Mouse (Mus musculus): ENCODE results near the gene Rapgef1.

The Rapgef1 gene

DNA sequence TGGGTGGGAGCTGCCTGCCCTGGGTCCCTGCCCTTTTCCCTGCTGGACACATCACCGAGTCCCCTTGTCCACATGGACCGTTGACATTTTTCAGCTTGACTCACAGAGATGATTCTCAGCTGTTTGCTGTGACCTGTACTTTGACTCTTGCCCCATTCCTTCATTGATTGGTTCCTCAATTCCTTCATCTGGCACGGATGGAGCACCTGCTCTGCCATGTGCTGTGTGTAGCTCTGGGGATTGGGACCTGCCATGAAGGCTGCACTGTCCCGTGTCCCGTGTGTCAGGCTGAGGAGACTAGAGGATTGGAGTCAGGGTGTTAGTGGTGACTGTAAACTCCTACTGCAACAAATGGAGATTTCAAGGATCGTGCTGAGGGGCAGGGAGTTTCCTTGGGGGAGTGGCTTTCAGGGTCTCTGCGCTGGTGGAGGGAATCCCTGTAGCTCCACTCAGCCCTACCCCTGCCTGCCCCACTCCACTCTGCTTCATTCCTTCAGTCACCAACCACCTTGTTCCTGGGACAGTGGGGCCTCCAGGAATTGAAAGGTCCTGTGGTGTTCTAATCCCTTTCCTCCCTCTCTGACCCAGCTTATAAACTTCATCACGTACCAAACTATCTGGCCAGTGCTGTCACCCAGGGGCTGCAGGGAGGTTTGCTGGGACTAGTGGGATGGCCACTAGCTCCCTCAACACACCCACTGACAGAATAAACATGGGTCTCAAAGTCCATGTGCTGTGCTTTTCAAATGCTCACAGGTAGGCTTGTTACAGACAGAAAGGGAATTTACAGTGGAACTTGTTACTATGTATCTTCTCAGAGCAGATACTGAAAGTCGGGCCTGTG, 3.9 kb downstream of the Rapgef1 start:
- DNase-seq (ENCODE audit: low read depth, low spot score), result no peak

DNA sequence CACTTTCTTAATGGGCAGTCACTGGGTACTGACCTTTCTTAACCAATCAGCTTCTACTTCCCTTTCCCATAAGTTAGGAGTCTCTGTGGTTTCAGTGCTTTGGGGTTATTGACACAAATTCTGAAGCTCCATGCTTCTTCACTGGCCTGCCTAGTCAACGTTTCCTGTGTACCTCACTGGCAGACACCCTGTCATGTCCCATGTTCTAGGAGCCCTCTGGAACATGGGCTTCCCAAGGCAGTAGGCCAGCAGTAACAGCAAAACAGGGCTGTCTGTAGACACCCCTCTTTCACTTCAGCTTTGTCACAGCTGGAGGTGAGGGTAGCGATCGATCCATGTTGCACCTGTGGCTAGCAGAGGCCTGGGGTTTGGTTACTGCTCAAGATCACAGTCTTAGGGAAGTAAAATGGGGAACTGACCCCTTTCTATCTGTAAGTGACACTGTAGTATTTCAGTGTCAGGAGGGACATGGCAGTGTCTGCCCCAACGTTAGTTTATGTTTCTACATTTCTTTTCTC, 4.6 kb downstream of the Rapgef1 start:
- peak; percentile 66 for DNase-seq (ENCODE audit: low read depth, low spot score)

DNA sequence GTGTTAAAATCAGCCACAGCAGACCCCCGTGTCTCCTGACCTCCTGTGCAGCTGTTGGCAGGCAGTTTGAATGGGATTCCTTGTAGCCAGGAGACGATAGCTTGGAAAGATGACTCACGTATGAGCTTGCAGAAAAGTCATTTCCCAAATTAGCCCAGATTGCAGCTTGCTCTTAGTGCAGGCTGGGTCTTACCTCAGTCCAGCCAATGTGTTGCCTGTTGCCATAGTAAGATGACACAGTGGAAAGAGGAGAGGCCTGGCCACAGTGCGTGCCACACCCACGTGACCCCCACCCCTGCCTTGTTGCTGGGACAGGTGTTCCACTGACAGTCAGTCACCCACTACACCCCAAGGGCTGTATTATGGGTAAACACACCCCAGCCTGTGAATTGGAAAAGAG, 5.2 kb downstream of the Rapgef1 start:
- peak; percentile 87 for DNase-seq (ENCODE audit: low read depth, low spot score)

DNA sequence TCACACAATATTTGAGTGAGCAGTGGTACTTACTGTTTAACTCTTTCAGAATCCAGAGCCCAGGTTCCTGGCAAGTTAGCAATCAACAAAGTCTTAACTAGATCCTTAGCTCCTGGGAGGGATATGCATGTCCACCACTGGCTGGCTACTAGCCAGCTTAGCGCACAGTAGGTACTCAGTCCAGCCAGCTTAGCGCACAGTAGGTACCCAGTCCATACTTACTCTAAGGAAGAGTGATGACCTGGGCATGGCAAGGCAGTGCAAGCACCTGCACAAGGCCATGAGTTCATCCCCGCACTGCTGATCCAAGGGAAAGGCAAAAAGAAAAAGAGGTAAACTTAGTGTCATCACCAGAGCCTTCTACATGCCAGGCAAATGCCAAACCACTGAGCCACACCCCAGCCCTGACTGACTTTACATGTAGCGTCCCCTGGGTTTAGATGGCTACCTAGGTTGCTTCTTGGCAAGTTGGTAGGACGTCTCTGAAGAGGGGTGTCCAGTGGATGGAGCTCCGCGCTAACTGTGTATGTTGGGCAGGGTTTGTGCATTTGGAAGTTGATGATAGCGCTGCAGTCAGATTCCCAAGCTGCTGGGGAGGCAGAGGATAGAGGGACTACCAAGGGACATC, 6.2 kb downstream of the Rapgef1 start:
- no peak for DNase-seq (ENCODE audit: low read depth, low spot score)

DNA sequence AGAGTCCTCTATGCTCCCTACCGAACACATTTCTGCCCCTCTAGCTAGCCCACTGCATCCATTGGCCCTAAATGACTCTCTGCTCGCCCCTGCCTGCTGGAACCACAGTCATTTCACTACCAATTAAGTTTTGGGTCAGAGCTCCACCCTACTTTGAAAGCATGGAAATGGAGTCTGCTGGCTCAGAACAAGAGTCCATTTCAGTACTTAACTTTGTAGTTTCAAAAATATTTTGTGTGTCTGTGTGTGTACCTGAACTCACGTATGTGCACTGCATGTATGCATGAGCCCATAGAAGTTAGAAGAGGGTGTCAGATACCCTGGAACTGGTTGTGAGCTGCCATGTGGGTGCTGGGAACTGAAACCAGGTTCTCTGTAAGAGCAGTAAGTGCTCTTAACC, 7.8 kb downstream of the Rapgef1 start:
- DNase-seq (ENCODE audit: low read depth, low spot score), result no peak

DNA sequence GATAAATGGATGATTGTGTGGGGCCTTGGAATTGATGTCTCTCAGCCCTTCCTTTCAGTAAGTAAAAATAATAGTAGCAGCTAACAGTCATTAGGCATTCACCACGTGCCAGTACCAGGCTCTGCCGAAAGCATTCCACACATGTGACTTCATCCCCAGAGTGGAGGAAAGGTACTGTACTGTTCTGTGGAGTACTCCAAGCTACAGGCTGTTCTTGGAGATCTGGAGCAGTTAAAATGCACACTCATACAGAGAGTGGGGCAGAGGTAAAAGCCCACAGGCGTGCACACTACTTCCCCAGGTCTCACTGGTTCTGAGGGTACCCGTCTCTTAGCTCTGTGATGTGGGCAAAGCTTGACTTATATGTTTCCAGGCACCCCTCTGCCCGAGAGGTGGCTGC, 8.7 kb downstream of the Rapgef1 start:
- peak; percentile 44 for DNase-seq (ENCODE audit: low read depth, low spot score)

DNA sequence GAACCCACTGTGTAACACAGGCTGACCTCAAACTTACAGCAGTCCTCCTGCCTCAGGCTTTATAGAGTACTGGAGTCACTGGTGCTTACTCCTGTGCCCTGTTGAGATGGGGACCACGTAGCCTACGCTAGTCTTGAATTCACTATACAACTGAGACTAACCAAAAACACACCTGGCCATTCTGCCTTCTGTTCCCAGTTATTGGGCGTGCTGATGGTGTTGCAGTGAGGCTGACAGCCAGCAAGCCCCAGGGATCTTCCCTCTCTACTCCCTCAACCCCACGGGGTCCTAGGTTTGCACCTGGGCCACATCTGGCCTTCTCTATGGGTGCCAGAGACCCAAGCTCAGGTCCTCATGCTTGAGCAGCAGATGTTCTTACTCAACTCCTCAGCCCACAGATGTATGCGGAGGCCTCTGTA, 9.3 kb downstream of the Rapgef1 start:
- no peak for DNase-seq (ENCODE audit: low read depth, low spot score)

DNA sequence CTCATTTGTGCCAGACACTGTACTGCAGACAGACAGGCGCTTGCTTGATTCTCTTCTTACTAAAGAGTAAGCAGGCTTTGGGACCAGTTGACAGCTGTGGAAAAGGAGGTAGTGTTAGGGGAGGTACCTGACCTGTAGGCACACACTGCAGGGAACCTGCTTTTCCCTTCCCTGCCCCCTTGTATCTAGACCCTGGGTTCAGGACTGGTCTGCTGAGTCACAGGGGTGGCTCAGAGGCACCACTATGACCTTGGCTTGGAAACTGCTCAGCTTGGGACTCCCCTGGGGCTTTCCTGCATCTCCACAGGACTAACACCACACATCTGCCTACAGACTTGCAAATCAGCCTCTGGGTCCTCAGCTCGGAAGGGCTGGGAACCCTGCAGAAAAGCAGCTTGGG, 9.8 kb downstream of the Rapgef1 start:
- DNase-seq (ENCODE audit: low read depth, low spot score), result peak; percentile 71

DNA sequence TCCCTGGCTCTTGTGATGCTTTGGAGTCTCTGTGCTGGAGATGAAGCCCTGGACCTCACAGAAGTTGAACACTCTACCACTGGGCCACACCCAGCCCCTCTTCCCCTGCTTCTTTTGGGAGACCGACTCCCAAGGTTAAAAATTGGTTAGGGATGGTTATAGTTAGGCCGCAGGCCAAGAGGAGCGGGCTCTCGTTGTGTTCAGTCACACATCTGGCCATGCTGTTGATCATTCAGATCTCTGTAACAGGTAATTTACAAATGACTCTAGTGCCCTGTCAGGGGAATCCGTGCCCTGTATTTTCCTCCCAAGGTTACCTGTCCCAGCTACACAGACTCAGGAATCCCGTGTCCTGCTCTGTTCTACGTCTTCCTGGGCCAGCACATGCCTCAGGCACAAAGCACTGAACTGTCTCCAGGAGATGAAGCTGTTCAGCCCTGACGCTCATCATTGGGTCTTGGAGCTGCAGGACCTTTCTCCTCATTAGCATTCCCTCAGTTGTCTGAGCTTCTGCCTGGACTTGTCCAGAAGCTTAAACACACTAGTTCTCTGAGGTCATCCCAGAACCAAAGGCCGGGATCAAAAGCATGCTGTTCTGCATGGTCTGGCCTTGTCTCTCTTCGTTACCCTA, 10.7 kb downstream of the Rapgef1 start:
- no peak for DNase-seq (ENCODE audit: low read depth, low spot score)

DNA sequence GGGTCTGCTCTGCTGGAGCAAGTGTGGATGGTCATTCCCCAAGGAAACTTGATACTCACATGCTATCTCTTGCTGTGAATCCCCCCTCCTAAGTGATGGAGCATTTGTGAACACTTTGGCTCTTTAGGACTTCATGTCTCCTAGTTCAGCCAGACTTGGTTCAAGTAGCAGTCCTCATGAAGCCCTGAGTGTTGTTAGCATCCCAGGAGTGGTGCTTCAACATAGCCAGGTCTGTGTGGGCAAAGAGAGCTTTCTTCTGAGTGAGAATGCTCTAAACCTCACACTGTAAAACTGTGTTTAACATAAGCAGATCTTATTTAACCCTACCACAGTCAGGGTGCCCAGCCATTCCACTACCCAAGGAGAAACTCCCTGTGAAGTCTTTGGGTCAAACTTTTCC, 11.5 kb downstream of the Rapgef1 start:
- no peak for DNase-seq (ENCODE audit: low read depth, low spot score)

DNA sequence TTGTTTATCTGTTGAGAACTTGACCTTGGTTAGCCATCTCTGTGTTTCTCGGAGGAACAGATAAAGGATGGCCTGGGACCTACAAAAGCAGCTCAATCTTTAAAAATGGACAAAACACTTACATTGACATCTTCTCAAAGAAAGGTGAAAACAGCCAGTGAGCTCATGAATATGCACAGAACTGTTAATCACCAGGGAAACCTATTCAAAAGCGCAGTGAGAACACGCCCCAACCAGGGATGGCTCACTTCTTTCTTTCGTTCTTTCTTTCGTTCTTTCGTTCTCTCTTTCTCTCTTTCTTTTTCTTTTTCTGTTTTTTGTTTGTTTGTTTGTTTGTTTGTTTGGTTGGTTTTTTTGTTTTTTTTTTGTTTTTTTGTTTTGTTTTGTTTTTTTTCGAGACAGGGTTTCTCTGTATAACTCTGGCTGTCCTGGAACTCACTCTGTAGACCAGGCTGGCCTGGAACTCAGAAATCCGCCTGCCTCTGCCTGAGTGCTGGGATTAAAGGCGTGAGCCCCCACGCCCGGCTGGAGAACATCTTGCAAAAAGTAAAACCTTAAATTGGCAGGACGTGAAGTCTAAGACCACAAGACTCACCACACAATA, 12.1 kb downstream of the Rapgef1 start:
- DNase-seq (ENCODE audit: low read depth, low spot score), result peak; percentile 45

DNA sequence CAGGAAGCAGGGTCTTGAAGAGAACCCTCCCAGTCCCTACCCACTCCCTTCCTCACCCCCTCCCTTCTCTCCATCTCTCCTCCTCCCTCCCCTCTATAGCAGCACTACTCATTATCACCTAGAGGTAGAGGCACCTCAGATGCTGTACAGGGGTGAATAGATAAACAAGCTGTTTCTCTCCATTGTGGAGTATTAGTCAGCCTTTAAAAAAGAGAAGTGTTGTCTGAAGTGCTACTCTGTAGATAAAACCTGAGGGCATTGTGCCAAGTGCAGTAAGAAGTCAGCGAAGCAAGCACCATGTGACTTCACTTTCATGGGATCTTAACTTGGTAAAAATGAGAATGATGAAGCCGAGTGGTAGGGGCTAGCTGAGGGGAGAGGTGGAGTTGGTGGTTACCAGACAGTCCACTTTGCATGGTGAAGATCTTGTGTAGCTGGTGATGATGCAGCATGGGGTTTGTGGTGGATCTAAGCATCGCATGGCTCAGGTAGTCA, 12.7 kb downstream of the Rapgef1 start:
- DNase-seq (ENCODE audit: low read depth, low spot score), result peak; percentile 79

DNA sequence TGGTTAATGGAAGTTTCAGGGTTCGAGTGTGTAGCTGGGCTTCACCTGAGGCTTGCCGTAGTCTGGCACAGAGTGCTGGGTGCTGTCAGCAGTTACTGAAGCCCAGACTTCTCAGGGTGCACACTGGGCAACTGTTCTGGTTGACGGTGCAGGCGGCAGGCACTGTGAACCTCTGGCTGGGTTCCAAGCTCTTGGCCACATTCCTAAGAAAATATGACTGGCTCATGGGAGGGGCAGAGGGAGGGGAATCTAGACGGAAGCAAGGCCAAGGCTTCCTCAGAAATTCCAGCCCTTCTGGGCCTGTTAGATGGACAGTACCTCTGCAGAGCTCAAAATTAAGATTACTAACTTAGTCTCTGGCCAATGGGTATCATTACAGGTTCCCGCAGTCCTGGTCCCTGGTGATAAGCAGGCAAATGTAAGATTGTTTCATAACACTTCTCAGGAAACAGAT, 13.6 kb downstream of the Rapgef1 start:
- no peak for DNase-seq (ENCODE audit: low read depth, low spot score)

DNA sequence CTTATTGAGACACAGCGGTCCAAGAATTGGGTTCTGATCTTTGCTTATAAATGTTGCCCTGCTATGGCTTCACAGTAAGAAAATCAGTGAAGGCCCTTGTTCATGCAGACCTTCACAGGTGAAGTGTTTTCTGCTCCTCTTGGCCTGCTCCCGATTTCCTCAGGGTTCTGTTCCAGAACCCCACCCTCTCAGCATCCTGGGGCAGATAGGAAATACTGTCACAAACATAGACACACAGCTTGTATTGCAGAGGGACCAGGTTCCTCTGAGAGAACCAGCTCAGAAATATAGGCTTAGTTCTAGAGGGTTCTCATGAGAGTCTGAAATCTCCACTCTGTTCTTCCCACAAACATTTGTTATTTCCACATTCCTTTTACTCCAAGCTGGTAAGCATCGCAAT, 14.3 kb downstream of the Rapgef1 start:
- DNase-seq (ENCODE audit: low read depth, low spot score), result no peak

DNA sequence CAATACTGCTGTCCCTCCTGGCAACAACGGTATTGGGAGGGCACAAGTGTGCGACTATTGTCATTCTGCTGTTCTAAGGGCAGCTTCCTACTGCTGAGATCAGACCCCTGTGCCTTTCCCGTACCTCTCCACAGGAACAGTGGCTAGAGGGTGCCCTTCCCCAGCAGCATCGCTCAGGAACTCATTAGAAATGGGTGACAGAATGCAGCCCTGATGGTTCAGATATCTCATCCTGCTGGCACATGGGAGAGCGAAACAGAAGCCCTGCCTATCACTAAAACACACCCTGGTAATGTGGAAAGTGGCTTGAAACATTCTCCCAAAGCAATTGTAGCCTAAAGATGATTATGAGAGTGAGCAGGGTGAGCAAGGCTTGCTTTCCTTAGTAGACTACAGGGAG, 15.0 kb downstream of the Rapgef1 start:
- no peak for DNase-seq (ENCODE audit: low read depth, low spot score)

DNA sequence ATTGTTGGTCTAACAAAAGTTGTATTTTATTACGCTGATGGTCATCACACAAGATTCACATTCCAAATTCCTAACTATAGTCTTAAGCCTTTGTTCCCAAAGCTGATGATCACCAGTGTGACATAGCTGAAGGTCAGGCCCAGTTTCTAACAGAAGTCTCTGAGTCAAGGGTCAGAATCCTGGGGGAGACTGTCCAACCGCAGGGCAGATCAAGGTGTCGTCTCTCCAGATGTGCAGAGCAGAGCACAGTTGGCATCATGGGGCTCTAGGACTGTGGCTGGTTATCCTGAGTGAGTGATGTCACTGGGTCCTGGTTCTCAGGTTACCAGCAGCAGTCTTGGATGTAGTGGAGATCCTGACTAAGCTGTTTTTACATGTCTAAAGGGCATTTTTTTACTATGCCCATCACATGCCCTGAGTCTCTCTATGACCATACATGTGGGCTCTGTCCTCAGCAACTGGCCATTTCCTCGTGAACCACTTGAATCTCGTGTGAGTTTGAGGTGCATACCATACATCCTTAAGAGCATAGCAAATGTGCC, 16.5 kb downstream of the Rapgef1 start:
- DNase-seq (ENCODE audit: low read depth, low spot score), result no peak

DNA sequence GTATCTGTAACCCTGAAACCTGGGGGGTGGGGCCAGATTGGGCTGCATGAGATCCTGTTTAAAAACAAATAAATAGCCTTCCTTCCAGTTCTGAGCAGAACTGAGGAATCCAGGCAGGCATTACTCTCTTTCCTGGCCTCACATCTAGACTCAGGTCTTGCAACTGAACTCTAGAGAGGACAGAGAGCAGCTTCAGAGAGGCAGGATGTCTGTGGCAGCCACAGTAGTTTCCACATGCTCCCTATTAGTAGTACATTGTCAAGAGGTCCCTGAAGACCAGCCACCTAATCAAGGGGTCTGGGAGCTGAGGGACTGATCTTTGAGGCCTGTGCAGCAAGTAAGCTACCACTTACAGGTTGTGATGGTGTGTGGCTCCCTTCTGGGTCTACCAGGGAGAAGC, 18.0 kb downstream of the Rapgef1 start:
- peak; percentile 31 for DNase-seq (ENCODE audit: low read depth, low spot score)

DNA sequence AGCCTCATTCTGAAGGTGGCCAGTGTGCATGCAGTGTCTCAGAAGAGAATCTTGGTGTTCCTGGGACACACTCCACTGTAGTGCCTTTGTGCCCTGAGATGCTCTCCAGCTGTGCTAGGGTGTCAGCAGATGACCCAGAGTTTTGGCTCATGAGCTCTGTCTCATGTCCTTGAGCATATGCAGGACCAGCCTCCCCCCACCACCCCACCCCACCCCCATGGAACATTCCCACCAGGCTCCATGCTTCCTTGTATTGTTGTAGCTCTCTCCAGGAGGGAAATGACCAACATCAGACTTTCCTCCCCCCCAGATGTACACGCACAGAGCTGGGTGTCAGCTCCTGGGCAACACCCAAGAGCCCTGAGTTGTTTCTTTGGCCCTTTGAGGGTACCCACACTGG, 19.9 kb downstream of the Rapgef1 start:
- no peak for DNase-seq (ENCODE audit: low read depth, low spot score)

DNA sequence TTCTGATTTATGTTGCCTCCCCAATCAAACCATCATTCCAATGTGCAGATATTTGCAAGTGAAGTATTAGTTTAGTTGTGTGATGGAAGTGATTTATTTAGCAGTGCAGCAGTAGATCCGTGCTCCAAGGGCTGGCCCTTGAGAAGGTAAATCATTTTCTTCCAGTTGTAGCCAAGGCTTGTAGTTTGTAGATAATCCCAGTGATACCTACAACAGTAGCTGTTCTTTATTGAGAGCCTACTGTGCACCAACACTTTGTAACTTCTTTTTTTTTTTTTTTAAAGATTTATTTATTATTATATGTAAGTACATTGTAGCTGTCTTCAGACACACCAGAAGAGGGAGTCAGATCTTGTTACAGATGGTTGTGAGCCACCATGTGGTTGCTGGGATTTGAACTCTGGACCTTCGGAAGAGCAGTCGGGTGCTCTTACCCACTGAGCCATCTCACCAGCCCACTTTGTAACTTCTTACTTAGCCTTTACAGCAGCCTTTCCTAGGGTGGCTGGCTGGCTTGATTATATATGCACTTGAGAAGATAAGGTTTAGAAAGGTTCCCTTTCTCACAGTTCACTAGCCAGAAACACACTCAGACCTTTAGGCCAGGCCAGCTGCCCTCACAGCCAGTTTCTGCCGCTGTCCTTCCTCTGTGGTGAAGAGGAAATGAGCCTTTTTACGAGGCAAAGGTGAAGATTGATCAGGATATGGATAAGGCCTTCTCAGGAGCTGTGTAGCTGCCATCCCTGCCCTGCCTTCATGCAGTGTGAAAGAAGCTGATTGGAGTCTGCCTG, 20.6 kb downstream of the Rapgef1 start:
- DNase-seq (ENCODE audit: low read depth, low spot score), result peak; percentile 49

DNA sequence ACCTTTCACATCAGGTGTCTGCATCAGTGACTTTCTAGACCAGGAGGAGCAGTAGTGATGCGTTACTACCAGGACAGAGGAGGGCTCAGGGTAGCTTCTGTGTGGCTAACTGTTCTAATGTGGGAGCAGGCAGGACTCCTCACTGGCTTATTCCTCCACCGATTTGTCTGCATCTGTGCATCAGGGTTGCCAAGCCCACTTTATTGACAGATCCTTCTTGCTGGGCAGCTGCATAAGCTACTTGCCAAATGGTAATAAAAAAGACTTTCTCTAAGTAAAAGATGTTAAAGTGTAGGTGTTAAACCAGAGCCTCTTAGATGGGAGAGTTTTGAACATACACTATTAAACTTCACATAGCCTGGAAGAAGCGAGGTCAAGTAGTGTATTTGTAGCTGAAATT, 22.2 kb downstream of the Rapgef1 start:
- DNase-seq (ENCODE audit: low read depth, low spot score), result no peak

DNA sequence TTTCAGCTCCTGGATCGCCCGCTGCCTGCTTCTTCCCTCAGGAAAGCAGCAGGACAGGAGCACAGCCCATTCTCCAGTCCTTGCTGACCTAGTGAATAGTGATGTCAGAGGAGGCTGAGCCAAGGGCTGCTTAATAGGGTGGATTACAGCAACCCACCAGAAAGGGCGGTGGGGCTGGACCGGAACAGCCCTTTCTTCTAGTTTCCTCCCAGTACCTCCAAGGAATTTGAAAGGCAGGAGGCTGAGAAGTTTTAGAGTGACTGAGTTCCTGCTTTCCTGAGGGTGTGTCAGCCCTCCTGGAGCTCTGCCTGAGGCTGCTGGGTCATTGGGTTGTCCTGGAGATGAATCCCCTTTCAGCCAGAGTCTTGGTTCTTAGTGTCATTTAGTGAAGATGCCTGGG, 23.9 kb downstream of the Rapgef1 start:
- DNase-seq (ENCODE audit: low read depth, low spot score), result no peak
